Mouse (Mus musculus): ENCODE data around the gene Ntrk3. TPM values are rescaled to one million over a fixed set of nuclear protein-coding genes. Genes with fewer than 3 reads are reported as not detected.

Gene Ntrk3
- polyA plus RNA-seq, 1 experiment = 91.5 TPM

- TF ChIP-seq CTCF (IDR thresholded peaks at IDR 0.05; ENCODE audit: borderline replicate concordance, insufficient read depth, low read depth, low read length) (no peak), POLR2A (IDR thresholded peaks at IDR 0.05; ENCODE audit: borderline replicate concordance, insufficient read depth, low read length) (no peak)
- WGBS = 61% methylated on average over 3 of the region's 3 CpGs
Observed at GRCm38 (mm10) chr7:78565386-78565785, 172.4 kb downstream of the Ntrk3 start.

DNA sequence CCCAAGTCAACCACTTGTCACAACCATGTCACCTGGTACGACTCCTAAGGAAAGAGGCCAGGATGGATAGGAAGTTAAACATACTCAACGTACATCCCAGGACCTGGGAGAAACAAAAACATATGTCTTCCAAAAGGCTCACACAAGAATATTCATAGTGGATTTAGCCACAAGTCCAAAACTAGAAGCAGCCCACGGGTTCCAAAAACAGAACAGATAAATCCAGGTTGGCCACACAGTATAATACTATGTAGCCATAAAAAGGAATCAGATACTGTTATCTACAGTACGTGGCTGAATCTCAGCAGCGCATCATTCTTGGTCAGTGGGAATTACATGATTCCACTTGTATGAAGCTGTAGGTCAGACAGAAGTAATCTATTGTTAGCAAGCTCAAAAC is 179.3 kb downstream of the Ntrk3 start:
- TF ChIP-seq POLR2A (IDR thresholded peaks at IDR 0.05; ENCODE audit: borderline replicate concordance, insufficient read depth, low read length) (no peak), CTCF (IDR thresholded peaks at IDR 0.05; ENCODE audit: borderline replicate concordance, insufficient read depth, low read depth, low read length) (no peak)
- peaks cover 6% of the 10 kb centered on the region for H3K4me1 ChIP-seq (ENCODE audit: control insufficient read depth, insufficient read depth, low read length)
- no peak overlapping the region for H3K27ac ChIP-seq (ENCODE audit: insufficient read depth, low read length)
- no peak overlapping the region for H3K4me3 ChIP-seq (replicated peaks; ENCODE audit: insufficient read depth, low read depth, low read length)
- DNase-seq = no peak
- 87% methylated on average over 5 of the region's 5 CpGs for WGBS
- no peaks in the 10 kb centered on the region for H3K27me3 ChIP-seq (ENCODE audit: control insufficient read depth, insufficient read depth, low read length)

More at GRCm38 (mm10) chr7:78565386-78565785, 172.4 kb downstream of the Ntrk3 start:
- DNase-seq = peak in 1 of 2 experiments; percentile 73
- Histone ChIP-seq H3K27ac (ENCODE audit: insufficient read depth, low read length) (peak overlapping the region; percentile 66; the same call in 1 of the 2 replicates), H3K27me3 (ENCODE audit: control insufficient read depth, insufficient read depth, low read length) (no peaks in the 10 kb centered on the region), H3K4me1 (ENCODE audit: control insufficient read depth, insufficient read depth, low read length) (peaks cover 49% of the 10 kb centered on the region), H3K4me3 (replicated peaks; ENCODE audit: insufficient read depth, low read depth, low read length) (no peak overlapping the region)

DNA sequence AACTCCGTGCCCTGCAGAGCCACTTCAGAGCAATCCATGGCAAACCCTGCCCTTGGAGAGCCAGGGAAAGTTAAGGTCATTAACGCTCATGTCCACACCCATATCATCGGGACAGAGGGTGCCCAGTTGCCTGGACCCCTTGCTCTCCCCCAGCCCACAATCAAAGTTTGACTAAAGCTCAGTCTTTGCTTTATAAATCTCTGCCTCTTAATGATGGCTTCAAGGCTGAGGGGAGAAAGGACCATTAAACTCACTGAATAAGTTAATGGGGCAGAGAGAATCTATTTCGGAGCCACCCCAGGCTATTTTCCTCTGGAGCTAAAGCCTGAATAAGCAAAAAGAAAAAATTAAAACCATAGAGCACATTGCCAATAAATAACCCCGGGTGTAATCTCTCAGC is 182.3 kb downstream of the Ntrk3 start:
- H3K4me3 ChIP-seq (replicated peaks; ENCODE audit: insufficient read depth, low read depth, low read length) = no peak overlapping the region
- TF ChIP-seq POLR2A (IDR thresholded peaks at IDR 0.05; ENCODE audit: borderline replicate concordance, insufficient read depth, low read length) (no peak), CTCF (IDR thresholded peaks at IDR 0.05; ENCODE audit: borderline replicate concordance, insufficient read depth, low read depth, low read length) (no peak)
- 79% methylated on average over 5 of the region's 5 CpGs for WGBS
- no peak overlapping the region for H3K27ac ChIP-seq (ENCODE audit: insufficient read depth, low read length)
- no peaks in the 10 kb centered on the region for H3K27me3 ChIP-seq (ENCODE audit: control insufficient read depth, insufficient read depth, low read length)
- H3K4me1 ChIP-seq (ENCODE audit: control insufficient read depth, insufficient read depth, low read length) = peaks cover 6% of the 10 kb centered on the region
- no peak for DNase-seq

GRCm38 (mm10) chr7:78549461-78549860 is 188.4 kb downstream of the Ntrk3 start:
- H3K4me1 ChIP-seq (ENCODE audit: control insufficient read depth, insufficient read depth, low read length) = peaks cover 24% of the 10 kb centered on the region
- 9% methylated on average over 8 of the region's 8 CpGs for WGBS
- no peaks in the 10 kb centered on the region for H3K27me3 ChIP-seq (ENCODE audit: control insufficient read depth, insufficient read depth, low read length)
- TF ChIP-seq CTCF (IDR thresholded peaks at IDR 0.05; ENCODE audit: borderline replicate concordance, insufficient read depth, low read depth, low read length) = no peak
- no peak for TF ChIP-seq POLR2A (IDR thresholded peaks at IDR 0.05; ENCODE audit: borderline replicate concordance, insufficient read depth, low read length)
- no peak overlapping the region for H3K4me3 ChIP-seq (replicated peaks; ENCODE audit: insufficient read depth, low read depth, low read length)
- peak; percentile 79 to 91 for DNase-seq
- H3K27ac ChIP-seq (ENCODE audit: insufficient read depth, low read length) = peak overlapping the region; percentile 70

DNA sequence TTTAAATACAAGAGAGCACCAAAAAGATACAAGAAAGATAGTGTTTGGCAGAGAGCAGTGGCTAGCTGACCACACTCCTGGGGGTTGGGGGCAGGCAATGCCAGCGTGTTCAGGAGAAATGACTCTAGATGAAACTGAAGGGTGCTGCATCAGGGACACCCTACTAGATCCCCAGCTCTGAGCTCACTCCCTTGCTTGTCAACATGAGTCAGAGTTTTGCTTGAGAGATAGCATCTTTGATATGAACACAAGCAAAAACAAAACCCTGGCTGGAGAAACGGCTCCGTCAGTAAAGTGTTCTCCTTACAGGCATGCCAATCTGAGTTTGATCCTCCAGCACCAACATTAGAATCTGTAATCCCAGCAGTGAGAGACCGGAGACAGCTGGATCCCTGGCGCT is 189.1 kb downstream of the Ntrk3 start:
- peaks cover 25% of the 10 kb centered on the region for H3K4me1 ChIP-seq (ENCODE audit: control insufficient read depth, insufficient read depth, low read length)

GRCm38 (mm10) chr7:78546551-78546950 is 191.3 kb downstream of the Ntrk3 start:
- H3K27ac ChIP-seq (ENCODE audit: insufficient read depth, low read length) = no peak overlapping the region
- 70% methylated on average over 10 of the region's 10 CpGs for WGBS
- TF ChIP-seq POLR2A (IDR thresholded peaks at IDR 0.05; ENCODE audit: borderline replicate concordance, insufficient read depth, low read length) (no peak), CTCF (IDR thresholded peaks at IDR 0.05; ENCODE audit: borderline replicate concordance, insufficient read depth, low read depth, low read length) (no peak)
- peaks cover 45% of the 10 kb centered on the region for H3K4me1 ChIP-seq (ENCODE audit: control insufficient read depth, insufficient read depth, low read length)
- H3K4me3 ChIP-seq (replicated peaks; ENCODE audit: insufficient read depth, low read depth, low read length) = no peak overlapping the region
- H3K27me3 ChIP-seq (ENCODE audit: control insufficient read depth, insufficient read depth, low read length) = no peaks in the 10 kb centered on the region
- DNase-seq = no peak

More for the DNA sequence above, 189.1 kb downstream of the Ntrk3 start:
- WGBS = 65% methylated on average over 5 of the region's 5 CpGs
- Histone ChIP-seq H3K27ac (ENCODE audit: insufficient read depth, low read length) (no peak overlapping the region), H3K4me3 (replicated peaks; ENCODE audit: insufficient read depth, low read depth, low read length) (no peak overlapping the region), H3K27me3 (ENCODE audit: control insufficient read depth, insufficient read depth, low read length) (no peaks in the 10 kb centered on the region)
- no peak for DNase-seq
- TF ChIP-seq CTCF (IDR thresholded peaks at IDR 0.05; ENCODE audit: borderline replicate concordance, insufficient read depth, low read depth, low read length) = no peak
- no peak for TF ChIP-seq POLR2A (IDR thresholded peaks at IDR 0.05; ENCODE audit: borderline replicate concordance, insufficient read depth, low read length)

DNA sequence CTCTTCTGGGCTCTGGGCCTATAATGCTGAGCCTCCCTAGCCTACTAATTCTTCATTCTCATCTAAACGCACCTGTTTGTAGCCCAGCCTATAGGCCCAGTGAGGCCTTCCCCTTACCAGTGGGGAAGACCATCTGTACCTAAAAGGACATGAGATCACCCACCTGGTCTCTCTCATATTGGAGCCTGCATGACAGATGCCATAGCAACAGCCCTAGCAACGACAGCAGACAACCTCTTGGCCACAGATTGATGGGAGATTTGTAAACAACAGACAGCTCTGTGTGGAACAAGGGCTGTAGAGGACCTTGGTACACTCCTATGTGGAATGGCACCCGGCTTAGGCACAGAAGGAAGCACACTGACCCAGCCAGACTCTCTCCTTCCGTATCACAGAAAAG is 195.3 kb downstream of the Ntrk3 start:
- peaks cover 45% of the 10 kb centered on the region for H3K4me1 ChIP-seq (ENCODE audit: control insufficient read depth, insufficient read depth, low read length)
- H3K27me3 ChIP-seq (ENCODE audit: control insufficient read depth, insufficient read depth, low read length) = no peaks in the 10 kb centered on the region
- no peak overlapping the region for H3K4me3 ChIP-seq (replicated peaks; ENCODE audit: insufficient read depth, low read depth, low read length)
- H3K27ac ChIP-seq (ENCODE audit: insufficient read depth, low read length) = peak overlapping the region; percentile 33; the same call in 1 of the 2 replicates
- DNase-seq = peak in 1 of 2 experiments; percentile 64
- 22% methylated on average over 4 of the region's 4 CpGs for WGBS
- TF ChIP-seq POLR2A (IDR thresholded peaks at IDR 0.05; ENCODE audit: borderline replicate concordance, insufficient read depth, low read length) (no peak), CTCF (IDR thresholded peaks at IDR 0.05; ENCODE audit: borderline replicate concordance, insufficient read depth, low read depth, low read length) (no peak)

DNA sequence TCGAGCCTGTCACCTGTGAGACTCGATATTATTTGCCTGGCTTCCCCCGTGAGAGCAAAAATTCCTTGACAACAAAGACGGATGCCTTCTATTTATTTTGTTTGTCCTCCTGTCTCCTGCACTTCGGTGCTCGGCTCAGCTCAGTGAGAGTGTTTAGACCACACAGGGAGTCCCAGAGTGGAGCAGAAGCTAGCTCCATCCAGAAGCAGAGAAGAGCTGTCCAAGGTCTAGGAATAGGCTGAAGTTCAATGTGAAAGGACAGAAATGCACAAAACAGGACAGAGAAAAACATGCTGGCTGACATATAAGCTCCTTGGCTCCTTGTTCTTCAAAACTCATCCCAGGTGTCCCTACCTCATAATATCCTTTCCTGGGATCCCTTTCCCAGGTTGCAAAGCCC is 207.5 kb downstream of the Ntrk3 start:
- 35% methylated on average over 6 of the region's 6 CpGs for WGBS

More for the DNA sequence above, 207.5 kb downstream of the Ntrk3 start:
- DNase-seq = no peak
- no peak overlapping the region for H3K27ac ChIP-seq (ENCODE audit: insufficient read depth, low read length)
- H3K4me3 ChIP-seq (replicated peaks; ENCODE audit: insufficient read depth, low read depth, low read length) = no peak overlapping the region
- H3K27me3 ChIP-seq (ENCODE audit: control insufficient read depth, insufficient read depth, low read length) = no peaks in the 10 kb centered on the region
- H3K4me1 ChIP-seq (ENCODE audit: control insufficient read depth, insufficient read depth, low read length) = peaks cover 32% of the 10 kb centered on the region
- TF ChIP-seq POLR2A (IDR thresholded peaks at IDR 0.05; ENCODE audit: borderline replicate concordance, insufficient read depth, low read length) (no peak), CTCF (IDR thresholded peaks at IDR 0.05; ENCODE audit: borderline replicate concordance, insufficient read depth, low read depth, low read length) (no peak)

Measured in cerebellum, adult 2 months (tissue).